Mouse (Mus musculus): Measurements from ENCODE around the gene Zfr2. TPM values are rescaled to one million over a fixed set of nuclear protein-coding genes. Genes with fewer than 3 reads are reported as not detected.
A peak's percentile ranks its signal among the peaks of the same experiment; 100 is the strongest.

Gene Zfr2
- total and polyA plus RNA-seq, 2 experiments from 2014 or later = 21.9 to 64.1 TPM

DNA sequence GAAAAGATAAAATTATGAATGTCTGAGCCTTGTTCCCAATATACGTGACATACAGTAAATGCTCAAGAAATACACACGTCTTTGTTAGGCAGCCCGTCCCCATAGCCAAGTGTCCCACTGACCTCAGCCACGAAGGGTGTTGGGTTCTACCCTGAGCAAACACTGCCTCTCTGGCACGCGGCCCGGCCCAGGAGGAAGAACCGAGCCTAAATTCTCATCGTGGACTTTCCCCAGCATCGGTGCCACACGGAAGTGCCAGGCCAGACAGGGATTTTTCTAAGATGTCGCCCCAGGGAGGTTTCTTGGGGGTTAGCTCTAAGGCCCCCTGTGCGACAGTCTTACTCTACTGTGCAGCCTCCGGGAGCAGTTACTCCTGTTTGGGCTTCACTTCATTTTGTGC is 56.9 kb downstream of the Zfr2 start:
- no peak for ATAC-seq
- no peak overlapping the region for H3K4me3 ChIP-seq (ENCODE audit: low read length)

DNA sequence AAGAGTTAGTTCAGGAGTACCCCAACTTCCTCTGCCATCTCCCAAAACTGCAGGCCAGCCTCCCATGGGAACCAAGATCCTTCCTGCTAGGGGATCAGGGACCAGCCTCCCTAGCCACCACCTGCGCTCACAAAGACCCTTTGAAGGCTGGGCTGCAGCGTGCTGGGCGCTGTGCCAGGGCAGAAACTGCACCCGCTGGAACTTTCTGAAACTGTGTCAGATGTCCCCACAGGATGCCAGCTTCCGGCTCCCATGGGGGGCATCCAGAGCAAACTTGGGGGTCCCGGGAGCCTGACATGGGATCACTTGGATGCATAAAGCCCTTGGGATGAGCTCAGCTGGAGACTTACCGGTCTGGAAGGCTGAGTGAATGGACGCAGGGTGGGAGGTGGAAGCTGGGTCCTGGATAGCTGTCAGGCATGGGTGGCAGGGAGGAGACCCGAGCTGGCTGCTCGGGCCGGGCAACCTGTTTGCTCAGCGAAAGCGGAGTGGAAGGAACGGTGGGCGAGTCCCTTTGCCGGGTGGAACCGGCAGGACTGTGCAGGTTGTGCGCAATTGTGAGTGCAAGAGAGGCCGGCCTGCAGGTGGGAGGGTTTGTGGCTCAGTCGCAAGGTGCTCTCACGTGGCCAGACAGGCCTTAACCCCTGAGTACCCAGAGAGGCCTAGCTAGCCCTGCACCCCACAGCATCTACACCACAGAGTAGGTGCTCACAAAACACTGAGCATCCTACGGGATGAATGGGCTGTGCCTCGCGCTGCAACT is 57.9 kb downstream of the Zfr2 start:
- Histone ChIP-seq H3K9ac (replicated peaks; ENCODE audit: low read length) (no peak overlapping the region), H3K27ac (0 out of 2 replicates have a peak overlapping the region, but pooled peaks have one; percentile 0), H3K9me3 (ENCODE audit: low read length) (no peaks in the 10 kb centered on the region), H3K27me3 (ENCODE audit: insufficient read depth, low read length) (no peaks in the 10 kb centered on the region), H3K4me3 (ENCODE audit: low read length) (no peak overlapping the region), H3K36me3 (ENCODE audit: insufficient read depth, low read length) (no peaks in the 10 kb centered on the region), H3K4me2 (ENCODE audit: low read depth, low read length) (peak overlapping the region; percentile 2; the same call in 1 of the 2 replicates), H3K4me1 (ENCODE audit: insufficient read depth, low read length) (peaks cover 17% of the 10 kb centered on the region; the same call in 1 of the 2 replicates)
- TF ChIP-seq CTCF (IDR thresholded peaks at IDR 0.05; ENCODE audit: low read depth) = no peak
- ATAC-seq (no peak), DNase-seq (ENCODE audit: low spot score) (peak; percentile 12)
- 17% methylated on average over 24 of the region's 24 CpGs for WGBS

More for the DNA sequence above, 56.9 kb downstream of the Zfr2 start:
- Histone ChIP-seq H3K27ac (no peak overlapping the region), H3K27me3 (ENCODE audit: insufficient read depth, low read length) (peaks cover 4% of the 10 kb centered on the region; the same call in 1 of the 2 replicates), H3K4me1 (ENCODE audit: insufficient read depth, low read length) (peaks cover 14% of the 10 kb centered on the region; the same call in 1 of the 2 replicates), H3K9ac (replicated peaks; ENCODE audit: low read length) (no peak overlapping the region), H3K4me2 (ENCODE audit: low read depth, low read length) (no peak overlapping the region), H3K36me3 (ENCODE audit: insufficient read depth, low read length) (no peaks in the 10 kb centered on the region), H3K9me3 (ENCODE audit: low read length) (no peaks in the 10 kb centered on the region)
- no peak for DNase-seq (ENCODE audit: low spot score)
- WGBS = 58% methylated on average over 14 of the region's 14 CpGs
- no peak for TF ChIP-seq CTCF (IDR thresholded peaks at IDR 0.05; ENCODE audit: low read depth)

DNA sequence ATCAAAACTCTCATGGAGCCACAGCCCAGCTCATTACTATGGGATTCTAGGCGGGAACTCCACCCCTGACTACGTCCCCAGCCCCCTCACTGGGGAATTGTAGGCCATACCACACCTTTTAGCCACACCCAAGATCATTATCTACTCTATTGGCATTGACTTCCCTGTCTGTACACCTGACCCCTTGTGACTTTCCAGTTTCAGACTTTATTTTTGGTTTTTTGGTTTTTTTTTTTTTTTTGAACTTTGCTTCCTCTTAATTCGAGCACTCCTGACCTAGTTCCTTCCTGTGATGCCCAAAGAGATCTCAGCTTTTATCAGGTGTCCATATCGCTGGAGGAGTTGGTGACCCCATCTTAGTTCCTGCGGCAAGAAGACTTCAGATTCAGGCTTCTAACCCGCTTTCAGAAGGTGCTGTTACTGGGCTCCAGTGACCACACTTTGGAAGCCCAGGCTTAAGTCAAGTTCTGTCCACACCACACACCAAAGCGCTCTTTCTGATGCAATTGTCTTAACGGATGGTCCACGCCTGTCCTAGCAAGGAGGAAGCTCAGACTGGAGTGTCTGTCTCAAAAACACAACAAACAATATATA is 58.7 kb downstream of the Zfr2 start, which contains the start of gene Tjp3:
Tjp3 (minus strand) TSS at position 71 of the 594 bp plus-strand sequence.
- Histone ChIP-seq H3K4me1 (ENCODE audit: insufficient read depth, low read length) (peaks cover 15% of the 10 kb centered on the region; the same call in 1 of the 2 replicates), H3K9me3 (ENCODE audit: low read length) (no peaks in the 10 kb centered on the region), H3K4me2 (ENCODE audit: low read depth, low read length) (peak within 1 kb of the TSS; percentile 2; the same call in 1 of the 2 replicates), H3K27me3 (ENCODE audit: insufficient read depth, low read length) (no peaks in the 10 kb centered on the region), H3K4me3 (ENCODE audit: low read length) (no peak within 1 kb of the TSS), H3K36me3 (ENCODE audit: insufficient read depth, low read length) (no peaks in the 10 kb centered on the region), H3K27ac (0 out of 2 replicates have a peak within 1 kb of the TSS, but pooled peaks have one; percentile 0), H3K9ac (replicated peaks; ENCODE audit: low read length) (no peak within 1 kb of the TSS)
- DNase-seq (ENCODE audit: low spot score) = no peak
- no peak for ATAC-seq
- WGBS = 77% methylated on average over 9 of the region's 9 CpGs
- no peak for TF ChIP-seq CTCF (IDR thresholded peaks at IDR 0.05; ENCODE audit: low read depth)

DNA sequence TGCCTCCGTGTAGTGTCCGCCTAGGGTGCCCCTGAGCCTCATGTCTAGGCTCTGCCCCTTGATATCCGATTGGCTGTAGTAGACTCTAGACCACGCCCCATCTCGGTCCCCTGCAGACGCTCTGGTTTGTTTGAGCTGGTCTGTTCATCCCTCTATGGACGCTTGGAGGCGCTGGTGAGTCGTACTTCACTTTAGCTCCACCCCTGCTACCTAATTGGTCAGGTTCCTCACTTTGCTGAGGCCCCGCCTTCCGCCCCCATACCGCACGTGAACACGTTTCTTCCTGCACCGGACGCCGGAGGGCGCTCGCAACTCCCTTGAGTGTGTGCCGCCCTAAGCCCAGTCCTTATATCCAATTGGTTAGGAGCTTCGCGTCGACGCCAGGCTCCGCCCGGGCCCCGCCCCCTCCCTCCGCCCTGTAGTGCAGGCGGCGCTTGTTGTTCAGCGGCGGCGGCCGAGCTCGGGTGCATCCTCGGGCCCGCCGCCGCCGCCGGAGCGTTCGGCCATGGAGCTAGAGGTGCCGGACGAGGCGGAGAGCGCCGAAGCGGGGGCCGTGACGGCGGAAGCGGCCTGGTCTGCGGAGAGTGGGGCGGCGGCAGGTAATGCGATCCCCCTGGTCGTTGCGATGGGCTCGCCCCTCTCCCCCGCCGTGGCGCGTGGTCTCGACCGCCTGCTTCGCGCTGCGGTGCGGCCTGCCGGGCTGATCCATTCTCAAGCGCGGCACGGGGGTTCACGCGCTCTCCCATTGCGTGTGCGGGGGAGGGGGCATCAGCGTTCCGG is 59.8 kb downstream of the Zfr2 start, which contains the start of gene Pip5k1c:
Pip5k1c (plus strand) TSS at position 410 of the 780 bp plus-strand sequence.
- H3K4me3 ChIP-seq (ENCODE audit: low read length) = peak within 1 kb of the TSS; percentile 87
- peak within 1 kb of the TSS; percentile 93 for H3K27ac ChIP-seq
- peak; percentile 100 for DNase-seq (ENCODE audit: low spot score)
- ATAC-seq = peak; percentile 98
- peaks cover 15% of the 10 kb centered on the region; the same call in 1 of the 2 replicates for H3K4me1 ChIP-seq (ENCODE audit: insufficient read depth, low read length)
- H3K9ac ChIP-seq (replicated peaks; ENCODE audit: low read length) = peak within 1 kb of the TSS; percentile 79
- H3K36me3 ChIP-seq (ENCODE audit: insufficient read depth, low read length) = no peaks in the 10 kb centered on the region
- H3K4me2 ChIP-seq (ENCODE audit: low read depth, low read length) = peak within 1 kb of the TSS; percentile 96
- H3K27me3 ChIP-seq (ENCODE audit: insufficient read depth, low read length) = no peaks in the 10 kb centered on the region
- no peaks in the 10 kb centered on the region for H3K9me3 ChIP-seq (ENCODE audit: low read length)
- peak; percentile 85 for TF ChIP-seq CTCF (IDR thresholded peaks at IDR 0.05; ENCODE audit: low read depth)
- under 1% methylated on average over 70 of the region's 80 CpGs for WGBS

DNA sequence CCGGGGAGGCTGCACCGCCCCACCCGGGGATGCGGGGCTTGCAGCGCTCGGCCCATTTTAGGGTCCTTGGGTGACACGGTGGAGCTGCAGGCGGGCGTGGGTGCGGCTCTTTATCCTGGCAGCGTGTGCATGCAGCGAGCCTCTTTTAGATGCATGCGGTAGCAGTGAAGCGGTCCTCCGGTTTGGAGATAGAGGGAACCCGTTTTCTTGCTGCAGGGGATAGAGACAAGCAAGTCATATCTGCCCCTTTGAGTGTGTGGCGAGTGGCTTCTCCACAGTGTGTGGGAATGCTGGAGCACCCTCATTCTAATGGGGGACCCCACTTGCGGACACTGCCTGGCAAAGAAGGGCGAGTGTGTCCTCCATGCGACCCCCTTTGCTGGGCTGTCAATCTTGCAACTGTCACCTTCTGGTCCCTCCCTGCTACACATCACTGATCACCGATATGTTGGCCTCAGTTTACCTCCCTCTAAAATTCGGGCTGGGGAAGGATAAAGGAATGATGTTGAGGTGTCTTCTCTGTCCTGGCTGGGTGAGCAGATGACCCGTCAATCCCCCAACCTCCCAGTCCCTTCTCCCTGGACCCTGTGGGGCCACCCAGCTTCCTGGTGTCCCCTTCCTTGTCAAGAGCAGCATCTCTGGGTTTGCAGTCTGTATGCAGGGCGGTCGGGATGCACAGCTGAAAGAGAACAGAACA is 60.5 kb downstream of the Zfr2 start:
- ATAC-seq = no peak; the same call in 1 of the 2 replicates

More for the DNA sequence above, 60.5 kb downstream of the Zfr2 start:
- H3K4me1 ChIP-seq (ENCODE audit: insufficient read depth, low read length) = peaks cover 15% of the 10 kb centered on the region; the same call in 1 of the 2 replicates
- no peak for TF ChIP-seq CTCF (IDR thresholded peaks at IDR 0.05; ENCODE audit: low read depth)
- WGBS = 1% methylated on average over 25 of the region's 25 CpGs
- no peak for DNase-seq (ENCODE audit: low spot score)
- H3K27me3 ChIP-seq (ENCODE audit: insufficient read depth, low read length) = no peaks in the 10 kb centered on the region
- H3K27ac ChIP-seq = peak overlapping the region; percentile 93
- H3K36me3 ChIP-seq (ENCODE audit: insufficient read depth, low read length) = no peaks in the 10 kb centered on the region
- H3K4me3 ChIP-seq (ENCODE audit: low read length) = peak overlapping the region; percentile 87
- peak overlapping the region; percentile 79 for H3K9ac ChIP-seq (replicated peaks; ENCODE audit: low read length)
- H3K9me3 ChIP-seq (ENCODE audit: low read length) = no peaks in the 10 kb centered on the region
- peak overlapping the region; percentile 96 for H3K4me2 ChIP-seq (ENCODE audit: low read depth, low read length)
